Mouse (Mus musculus) cerebellum, postnatal 14 days (tissue): ENCODE data around the gene Rab3c.

ENCODE experiments used
- DNase-seq, 2 experiments: peaks; one replicate each; pipeline ENCODE4 v3.0.0; 2021; ENCODE audit warnings: mixed read lengths in 2 of 2

Gene Rab3c

DNA sequence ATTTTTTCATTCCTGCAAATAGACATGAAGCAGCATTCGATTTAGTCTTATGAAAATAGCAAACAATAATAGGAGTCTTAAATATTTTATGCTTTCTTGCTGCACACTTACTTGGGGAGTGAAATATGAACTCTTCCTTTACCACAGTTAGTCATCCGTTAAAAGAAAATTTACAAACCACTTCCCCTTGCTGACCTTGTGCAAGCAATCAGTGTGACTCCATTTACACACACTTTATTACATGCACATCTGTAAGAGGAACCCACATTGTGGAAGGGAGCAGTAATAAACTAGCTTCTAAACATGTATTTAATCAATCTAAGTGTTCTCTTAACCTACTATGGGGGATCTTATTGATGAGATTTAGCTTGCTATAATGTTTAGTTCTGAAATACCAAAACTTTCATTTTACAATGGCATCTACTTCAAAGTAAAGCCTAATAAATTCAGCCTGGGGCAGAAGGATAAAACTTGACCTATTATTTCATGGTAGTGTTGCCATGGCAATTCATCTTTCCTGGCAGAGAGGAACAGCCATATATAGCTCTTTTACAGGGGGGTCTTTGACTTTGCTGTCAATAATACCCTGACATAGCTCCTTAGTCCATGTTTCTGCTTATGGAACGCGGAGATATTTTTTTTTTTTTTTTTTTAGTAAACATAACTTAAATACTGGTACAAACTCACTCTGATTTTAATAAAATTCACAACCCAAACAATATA, 95.7 kb downstream of the Rab3c start:
- no peak for DNase-seq

- no peak for DNase-seq
Measured at GRCm38 (mm10) chr13:110175651-110176050, 105.1 kb downstream of the Rab3c start.

DNA sequence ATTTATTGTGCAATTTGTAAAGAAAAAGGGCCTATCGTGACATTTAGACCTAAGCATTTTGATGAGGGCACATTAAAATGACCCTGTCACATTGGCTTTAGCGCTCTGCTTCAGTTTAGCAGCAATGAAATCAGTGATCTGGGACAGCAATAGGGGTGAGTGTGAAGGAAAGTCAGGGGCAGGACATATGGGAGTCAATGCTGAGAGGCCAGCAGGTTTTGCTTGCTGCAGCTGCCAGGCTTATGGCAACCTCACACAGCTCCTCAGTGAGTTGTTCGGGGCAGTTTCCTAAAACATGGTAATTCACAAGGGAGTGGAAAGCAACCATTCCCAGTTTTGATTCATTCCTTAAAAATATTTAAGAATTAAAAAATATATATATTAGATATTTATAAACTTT, 111.1 kb downstream of the Rab3c start:
- peak; percentile 26 to 52 for DNase-seq

- DNase-seq = no peak
Measured at GRCm38 (mm10) chr13:110169152-110169551, 111.6 kb downstream of the Rab3c start.

GRCm38 (mm10) chr13:110168570-110168969, 112.2 kb downstream of the Rab3c start:
- peak; percentile 47 to 72 for DNase-seq

DNA sequence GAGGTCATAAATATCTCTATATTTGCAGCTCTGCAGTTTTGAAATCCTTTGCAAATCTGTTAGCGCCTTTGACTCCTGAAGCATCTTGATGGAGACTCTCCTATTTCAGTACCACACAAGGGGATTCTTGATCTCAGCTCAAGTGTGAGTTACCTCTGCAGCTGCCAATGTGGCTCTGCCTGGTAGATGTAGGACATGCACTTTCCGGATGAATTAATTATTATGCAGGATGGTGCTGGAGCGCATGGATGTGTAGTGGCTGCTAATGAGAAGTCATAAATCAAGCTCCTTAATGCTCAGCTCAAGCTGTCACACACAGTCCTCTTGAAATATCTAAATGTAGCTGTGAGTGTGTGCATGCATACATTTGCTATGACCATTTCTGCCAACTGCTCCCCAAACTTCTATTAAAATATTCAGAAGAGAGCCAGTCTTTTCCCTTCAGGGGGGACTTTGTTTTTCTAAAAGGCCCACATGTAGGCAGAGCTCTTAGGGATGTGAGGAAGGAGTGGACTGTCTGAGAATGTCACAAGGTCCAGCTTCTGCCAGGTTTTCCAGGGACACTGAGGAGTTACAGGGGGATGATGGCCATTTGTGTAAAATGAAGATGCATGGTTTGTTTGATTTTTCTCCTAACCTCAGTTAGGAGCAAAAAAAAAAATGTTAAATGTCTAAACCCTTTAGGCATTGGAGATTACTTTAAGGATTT, 114.0 kb downstream of the Rab3c start:
- DNase-seq = no peak

DNA sequence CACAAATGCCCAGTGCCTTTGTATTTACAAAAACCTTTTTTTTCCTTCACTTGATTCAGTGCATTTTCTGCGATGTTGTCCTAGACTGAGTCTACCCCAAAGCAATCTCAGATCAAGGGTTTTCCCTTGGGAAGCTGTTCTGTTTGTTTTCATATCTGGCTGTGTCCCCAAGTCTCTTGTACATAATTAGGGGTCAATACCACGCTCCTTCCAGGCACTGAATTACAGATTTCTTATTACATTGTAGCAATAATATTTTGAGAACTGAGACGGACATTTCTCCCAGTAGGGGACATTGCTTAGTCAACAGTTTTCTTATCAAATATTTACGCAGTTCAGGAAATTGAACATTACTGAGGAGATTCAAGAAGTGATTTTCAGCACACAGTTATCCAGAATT, 120.8 kb downstream of the Rab3c start:
- DNase-seq = no peak

- no peak for DNase-seq
Measured at GRCm38 (mm10) chr13:110158588-110159519, 121.9 kb downstream of the Rab3c start.

- peak; percentile 32 to 54 for DNase-seq
Measured at GRCm38 (mm10) chr13:110145545-110145944, 135.3 kb downstream of the Rab3c start.

DNA sequence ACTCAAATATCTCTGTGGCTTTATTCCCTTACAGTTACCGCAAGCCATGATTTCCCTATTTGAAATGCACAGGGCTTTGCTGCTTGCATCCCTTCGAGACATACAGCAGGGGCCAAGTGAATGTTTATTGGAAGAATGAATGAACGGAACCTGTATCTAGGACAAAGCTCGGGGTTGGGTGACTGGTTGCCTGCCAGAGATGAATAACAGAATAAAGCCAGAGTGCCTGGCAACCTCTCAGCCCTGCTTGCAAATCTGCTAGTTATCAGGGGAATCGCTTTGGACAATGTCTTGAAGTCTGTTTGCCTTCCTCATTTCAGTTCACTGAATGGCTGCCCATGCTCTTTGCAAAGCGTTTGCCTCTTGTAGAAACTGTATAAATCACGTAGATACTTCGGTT, 135.8 kb downstream of the Rab3c start:
- DNase-seq = peak; percentile 86 to 89

GRCm38 (mm10) chr13:110139339-110139738, 141.5 kb downstream of the Rab3c start:
- peak; percentile 75 to 79 for DNase-seq

DNA sequence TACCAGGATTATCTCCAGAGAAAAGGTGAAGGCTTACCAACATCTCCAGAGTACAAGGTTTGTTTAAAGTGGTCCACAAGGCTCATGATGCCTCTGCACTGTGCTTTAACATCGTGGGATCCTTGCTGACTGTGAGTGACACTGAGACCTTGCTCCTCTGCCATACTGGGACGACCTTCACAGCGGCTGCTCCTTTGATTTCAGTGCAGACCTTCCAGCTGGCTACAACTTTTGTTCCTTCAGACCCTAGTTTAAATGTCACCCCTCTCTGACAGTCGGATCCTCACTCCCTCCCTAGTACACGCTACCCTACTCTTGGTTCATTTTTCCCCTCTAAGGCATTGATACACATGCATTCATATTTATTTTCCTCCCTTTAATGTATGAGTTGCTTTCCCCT, 142.2 kb downstream of the Rab3c start:
- no peak for DNase-seq

DNA sequence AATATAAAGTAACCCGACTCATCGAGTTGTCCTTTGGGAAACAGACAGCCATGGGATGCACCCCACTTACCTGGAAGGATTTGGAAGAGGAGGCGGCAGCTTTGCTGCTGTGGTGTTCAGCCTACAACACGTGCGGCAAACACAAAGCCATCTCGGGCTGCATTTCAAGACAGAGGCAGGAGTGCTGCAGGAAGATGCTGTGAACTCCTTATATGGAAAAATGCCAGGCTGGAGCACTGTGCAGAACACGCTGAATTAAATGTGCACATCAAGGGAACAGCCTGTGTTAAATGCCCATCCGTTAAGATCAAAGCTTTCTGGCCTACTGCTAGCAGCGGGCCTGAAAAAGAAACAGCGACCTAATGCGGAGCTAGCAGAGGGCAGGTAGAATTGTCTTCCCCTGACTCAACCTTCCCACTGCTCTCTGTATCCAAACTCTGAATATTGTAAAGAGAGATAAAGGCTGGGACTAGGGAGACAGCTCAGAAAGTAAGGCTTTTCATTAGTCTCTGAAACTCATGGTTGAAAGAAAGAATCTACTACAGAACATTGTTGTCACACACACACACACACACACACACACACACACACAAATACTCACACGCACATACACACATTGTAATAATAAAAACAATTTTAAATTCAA, 153.1 kb downstream of the Rab3c start:
- peak in 1 of 2 experiments; percentile 14 for DNase-seq

GRCm38 (mm10) chr13:110122825-110123224, 158.0 kb downstream of the Rab3c start:
- DNase-seq = no peak

DNA sequence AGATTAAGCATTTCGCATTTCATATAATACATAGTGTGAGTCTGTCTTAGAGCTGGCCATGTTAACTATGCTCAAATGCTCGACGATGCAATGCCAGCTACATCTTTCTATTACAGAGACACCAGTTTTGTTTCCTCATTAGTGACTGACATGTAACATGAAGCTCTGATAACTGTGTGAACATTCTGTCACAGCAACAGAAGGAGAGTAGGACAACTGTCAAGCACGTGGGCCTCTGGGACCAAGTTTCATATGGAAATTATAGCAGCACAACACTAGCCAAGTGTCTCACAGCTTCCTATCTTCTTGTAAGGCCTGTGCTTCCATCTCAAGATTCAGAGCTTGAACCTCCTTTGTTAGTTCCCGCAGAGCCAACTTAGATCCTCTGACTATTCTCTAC, 163.9 kb downstream of the Rab3c start:
- DNase-seq = no peak

- DNase-seq = peak; percentile 42 to 66
Measured at GRCm38 (mm10) chr13:110116316-110116715, 164.5 kb downstream of the Rab3c start.

DNA sequence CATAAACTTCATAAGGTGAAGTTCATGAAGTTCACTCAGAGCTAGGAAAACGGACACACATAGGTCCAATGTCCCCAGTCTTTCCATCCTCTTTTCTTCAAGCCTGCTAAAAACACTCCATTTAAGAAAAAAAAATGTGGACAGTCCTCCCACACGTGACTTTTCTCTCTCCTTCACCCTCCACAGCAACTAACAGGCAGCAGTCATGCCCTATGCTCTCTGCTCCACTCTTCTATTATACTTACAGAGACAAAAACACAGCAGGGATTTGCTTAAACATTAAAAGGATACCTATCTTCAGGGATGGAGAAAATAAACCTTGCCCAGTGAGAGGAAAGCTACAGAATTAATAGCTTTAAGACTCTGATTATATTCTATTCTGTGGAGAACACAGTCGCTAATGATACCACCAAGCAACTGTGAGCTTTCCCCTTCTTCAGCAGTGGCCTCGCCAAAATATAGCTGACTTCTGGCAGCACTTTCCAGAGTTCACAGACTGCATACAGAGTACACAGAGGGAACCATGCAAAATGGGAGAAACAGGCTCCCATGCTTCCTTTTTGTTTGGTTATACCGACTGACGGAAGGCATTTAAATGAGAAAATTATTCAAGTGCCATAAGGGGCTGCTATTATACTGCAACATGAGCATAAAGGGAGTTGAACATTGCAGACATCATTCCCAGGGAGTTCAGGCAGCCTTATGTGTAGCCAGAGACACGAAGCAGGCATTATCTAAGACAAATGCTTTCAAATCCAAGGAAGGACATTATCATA, 165.7 kb downstream of the Rab3c start:
- no peak for DNase-seq

DNA sequence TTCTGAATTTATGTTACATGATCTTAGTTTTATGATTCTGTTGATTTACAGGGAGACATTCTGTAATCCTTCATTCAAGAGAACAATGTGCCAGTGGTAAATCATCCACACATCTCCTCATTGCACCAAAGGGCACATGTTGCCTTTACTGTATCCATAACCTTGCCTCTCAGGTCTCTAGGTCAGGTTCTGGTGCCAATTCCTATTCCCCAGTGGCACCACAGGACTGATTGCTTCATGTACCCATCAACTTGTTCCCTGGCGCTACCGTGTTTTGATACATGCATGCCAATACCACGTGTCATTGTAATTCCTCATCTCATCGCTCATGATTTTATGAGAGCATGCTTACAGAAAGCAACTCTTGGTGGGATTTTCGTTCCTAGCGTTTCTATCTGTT, 167.1 kb downstream of the Rab3c start:
- DNase-seq = no peak

DNA sequence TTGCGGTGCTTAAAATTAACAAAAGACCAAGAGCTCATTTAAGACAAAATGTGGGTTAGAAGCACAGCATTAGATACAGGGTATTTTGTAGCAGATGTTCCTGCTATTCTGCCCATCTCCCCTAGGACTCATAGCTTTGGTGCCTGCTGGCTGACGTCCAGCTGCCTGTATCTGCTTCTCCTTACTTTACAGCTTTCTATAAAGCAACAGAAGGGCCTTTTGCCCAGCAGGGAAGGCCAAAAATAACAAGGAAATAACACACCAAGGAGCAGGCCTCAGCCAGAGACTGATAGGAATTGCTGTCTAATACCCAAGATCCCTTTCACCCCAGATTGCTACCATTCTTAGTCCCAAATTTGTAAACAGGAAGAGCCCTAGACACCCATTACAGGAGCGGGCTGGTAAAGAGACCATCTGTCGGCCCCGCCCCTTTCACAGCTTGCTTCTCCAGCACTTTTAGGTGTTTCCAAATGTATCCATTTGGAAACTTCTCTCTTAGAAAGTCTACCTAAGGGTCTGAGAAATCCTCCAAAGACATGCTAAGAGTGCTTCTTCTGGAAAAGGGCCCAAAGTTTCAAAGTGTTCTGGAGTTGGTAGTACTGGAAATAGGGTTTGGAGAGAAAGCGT, 183.3 kb downstream of the Rab3c start:
- peak; percentile 61 to 62 for DNase-seq

DNA sequence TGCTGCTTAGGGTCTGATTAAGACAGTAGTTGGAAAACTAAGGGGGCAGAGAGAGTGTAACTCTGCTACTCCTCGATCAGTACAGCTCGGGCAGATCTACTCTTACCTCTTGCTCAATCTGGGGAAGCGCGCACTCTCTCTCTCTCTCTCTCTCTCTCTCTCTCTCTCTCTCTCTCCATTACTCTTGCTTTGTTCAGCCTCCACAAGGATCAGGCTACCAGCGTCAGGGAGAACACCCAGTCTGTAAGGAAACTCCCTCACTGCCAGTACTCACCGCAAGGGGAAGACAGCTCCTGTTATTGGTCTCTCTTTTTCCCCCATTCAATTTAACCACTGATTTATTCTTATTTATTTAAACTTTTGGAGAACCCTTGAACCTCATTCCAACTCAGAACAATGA, 185.8 kb downstream of the Rab3c start:
- no peak for DNase-seq
